Mouse (Mus musculus) kidney, postnatal 36 days (tissue): ENCODE results near the gene Mrgprb5.
"Not testable (repeated sequence)": the region's sequence is repeated elsewhere in the genome, so short reads cannot be mapped to it uniquely, and the experiment has no call there.

Experiments used
- DNase-seq, 2 experiments: peaks; one replicate each; pipeline ENCODE4 v3.0.0; 2021 to 2022; ENCODE audit warnings: mixed read lengths in 2 of 2

Mrgprb5 gene

GRCm38 (mm10) chr7:48168919-48169318 is at the start of gene Mrgprb5:
Gene Mrgprb5 (minus strand): TSS chr7:48169019.
- no peak for DNase-seq

DNA sequence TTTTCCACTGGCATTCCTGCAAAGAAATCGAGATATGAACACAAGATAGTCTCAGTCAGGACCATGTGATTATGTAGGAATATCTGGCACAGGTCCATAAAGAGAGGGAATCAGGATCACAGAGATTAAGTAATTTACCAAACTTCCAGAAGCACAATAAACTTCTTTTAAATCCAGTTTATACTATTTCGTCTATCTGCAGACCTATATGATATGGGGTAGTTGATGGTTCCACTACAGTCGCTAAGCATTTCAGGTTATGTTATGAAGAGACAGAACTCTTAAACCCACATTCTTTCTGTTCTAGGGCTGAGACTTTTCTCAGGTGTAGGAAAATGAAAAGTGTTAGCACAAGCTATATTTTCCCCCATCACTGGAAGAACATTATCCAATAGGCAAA is 30.4 kb upstream of the Mrgprb5 start, which contains the start of gene Mrgprb4:
TSS of gene Mrgprb4 (minus strand) at position 101 of the 400 bp plus-strand sequence.
- DNase-seq: no peak

GRCm38 (mm10) chr7:48167471-48167870 is 1.3 kb downstream of the Mrgprb5 start:
- no peak for DNase-seq

DNA sequence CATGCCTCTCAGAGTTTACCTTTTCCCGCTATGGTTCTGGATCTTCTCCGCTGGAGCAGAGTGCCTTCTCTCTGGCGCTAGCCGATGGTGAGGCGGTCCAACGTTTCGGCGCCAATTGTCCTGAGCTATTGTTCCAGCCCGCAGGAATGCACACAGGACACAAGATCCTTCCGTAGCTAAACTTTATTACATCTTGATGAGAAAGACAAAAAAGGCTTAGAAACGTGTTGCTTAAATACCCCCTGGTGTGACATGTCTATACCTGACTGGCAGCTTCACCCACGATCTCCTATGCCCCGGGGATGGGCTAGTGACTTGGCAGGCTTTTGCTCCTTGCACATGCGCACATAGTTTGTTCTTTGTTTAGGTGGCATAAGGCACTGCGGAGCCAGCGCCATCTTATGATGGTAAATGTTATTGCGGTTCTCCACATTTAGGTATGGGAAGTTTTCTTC is 30.5 kb downstream of the Mrgprb5 start:
- DNase-seq: peak; percentile 13 to 17

DNA sequence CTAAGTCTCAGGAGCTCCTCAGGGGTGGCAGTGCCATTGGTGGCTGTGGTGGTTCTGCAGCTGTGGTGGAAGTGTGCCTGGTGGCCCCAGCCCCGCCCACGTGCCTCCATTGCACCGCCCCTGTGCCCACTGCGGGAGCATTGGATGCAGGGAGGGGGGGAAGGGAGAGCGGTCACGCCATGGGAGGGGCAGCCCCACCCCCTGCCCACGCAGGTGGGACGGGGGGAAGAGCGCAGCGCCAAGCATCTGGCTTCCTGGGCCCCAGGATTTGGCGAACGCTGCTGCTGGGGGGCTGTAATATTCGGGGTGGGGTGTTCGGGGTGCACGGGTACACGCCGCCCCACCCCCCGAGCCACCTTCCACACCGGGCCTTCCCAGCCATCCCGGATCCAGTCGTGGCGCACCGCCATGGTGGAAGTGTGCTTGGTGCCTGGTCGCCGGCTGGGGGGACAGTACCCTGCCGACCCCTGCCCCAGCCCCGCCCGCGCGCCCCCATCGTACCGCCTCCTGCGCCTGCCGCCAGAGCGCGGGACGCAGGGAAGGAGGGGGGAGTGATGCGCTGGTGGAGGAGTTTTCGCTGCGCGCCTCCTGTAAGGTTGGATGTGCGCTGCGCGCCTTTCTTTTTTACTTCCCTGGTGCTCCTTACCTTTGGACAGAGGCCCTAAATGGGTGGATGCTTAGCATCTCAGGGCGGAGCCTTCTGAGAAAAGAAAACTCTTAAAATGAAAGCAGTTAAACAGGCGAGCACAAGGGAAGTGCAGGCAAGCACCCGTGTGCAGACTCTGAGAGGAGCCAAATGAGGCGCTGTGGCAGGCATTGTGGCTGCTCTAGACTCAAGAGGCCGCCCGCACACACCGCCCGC is 31.4 kb downstream of the Mrgprb5 start:
- DNase-seq: peak in 1 of 2 experiments; percentile 19

DNA sequence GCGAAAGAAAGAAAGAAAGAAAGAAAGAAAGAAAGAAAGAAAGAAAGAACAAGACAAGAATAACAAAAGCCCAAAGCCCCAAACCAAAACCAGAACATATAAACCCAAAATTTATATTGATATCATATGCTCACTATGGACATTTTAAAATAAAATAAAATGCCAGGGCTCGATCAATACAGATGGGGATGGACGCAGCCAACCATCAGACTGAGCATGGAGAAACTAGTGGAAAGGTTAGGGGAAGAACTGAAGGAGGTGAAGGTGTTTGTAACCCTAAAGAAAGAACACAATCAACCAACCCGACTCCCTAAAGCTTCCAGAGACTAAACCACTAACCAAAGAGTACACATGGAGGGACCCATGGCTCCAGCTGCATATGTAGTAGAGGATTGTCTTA is 36.1 kb downstream of the Mrgprb5 start:
- DNase-seq: no peak

- DNase-seq: peak in 1 of 2 experiments; percentile 40
Observed at GRCm38 (mm10) chr7:48132247-48132646, 36.6 kb downstream of the Mrgprb5 start.

DNA sequence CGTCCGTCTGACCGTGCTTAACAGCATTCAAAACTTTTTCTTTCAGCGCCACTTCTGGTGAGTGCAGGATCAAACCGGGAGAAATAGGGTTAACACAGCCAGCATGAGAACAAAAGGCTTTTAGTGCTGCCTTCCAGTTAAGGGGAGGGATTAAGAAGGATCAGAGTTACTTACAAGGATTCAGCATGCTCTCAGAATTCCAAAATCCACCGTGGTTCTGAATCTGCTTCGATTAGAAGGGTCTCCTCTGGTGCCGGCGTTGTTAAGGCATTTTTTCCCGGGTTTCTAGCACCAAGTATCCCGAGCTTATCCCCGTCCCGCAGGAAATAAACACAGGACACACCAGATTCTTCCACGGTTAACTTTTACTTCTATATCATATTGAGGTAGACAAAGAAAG is 37.0 kb downstream of the Mrgprb5 start:
- not testable (repeated sequence) for DNase-seq

DNA sequence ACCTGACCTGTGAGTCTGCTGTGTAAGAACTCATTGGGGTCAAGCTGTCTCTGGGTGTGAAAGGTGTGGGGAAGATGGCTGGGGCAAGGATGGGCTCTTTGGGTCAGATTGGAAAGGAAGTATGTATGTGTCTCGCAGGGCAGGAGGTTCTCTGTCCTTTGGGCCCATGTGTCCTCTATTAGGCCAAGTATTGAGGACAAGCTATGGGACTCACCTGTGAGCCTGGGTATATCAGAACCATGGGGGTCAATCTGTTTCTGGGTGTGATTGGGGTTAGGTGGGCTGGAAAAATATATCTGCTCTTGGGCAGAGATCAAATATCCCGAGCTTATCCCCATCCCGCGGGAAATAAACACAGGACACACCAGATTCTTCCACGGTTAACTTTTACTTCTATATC is 45.0 kb downstream of the Mrgprb5 start:
- DNase-seq: no peak
